Comparison of ENCODE assay signal across 8 mouse cellular contexts in genomic region chr10:61714771-61715461, GRCm38 (mm10). TPM values are rescaled to one million over a fixed set of nuclear protein-coding genes. Genes with fewer than 3 reads are reported as not detected.
DNase-seq lines count a peak whose midpoint lies in the region; ATAC-seq lines count a peak whose summit lies in the region.

Gene Aifm2, plus strand, starts transcription at chr10:61715263.

- H3K27ac ChIP-seq in embryonic facial prominence, embryonic 11.5 days (replicated peaks; ENCODE audit: low read depth, low read length), result no peak within 1 kb of the TSS
- peak within 1 kb of the TSS; percentile 88 for H3K27ac ChIP-seq in heart, embryonic 10.5 days
- H3K27ac ChIP-seq in kidney, embryonic 15.5 days, result peak within 1 kb of the TSS; percentile 3; the same call in 1 of the 2 replicates

- ATAC-seq in embryonic facial prominence, embryonic 11.5 days (replicated peaks; ENCODE audit: insufficient number of reproducible peaks, low FRiP score, low TSS enrichment, low read depth), result peak; percentile 90
- ATAC-seq in kidney, embryonic 15.5 days (replicated peaks; ENCODE audit: low FRiP score), result peak; percentile 93

- no peaks in the 10 kb centered on the region for H3K27me3 ChIP-seq in embryonic facial prominence, embryonic 11.5 days (ENCODE audit: control insufficient read depth, insufficient read depth, low read length)
- H3K27me3 ChIP-seq in heart, embryonic 10.5 days (ENCODE audit: insufficient read depth, poor library complexity, severe bottlenecking), result peaks cover 30% of the 10 kb centered on the region
- H3K27me3 ChIP-seq in kidney, embryonic 15.5 days, result no peaks in the 10 kb centered on the region

- H3K9ac ChIP-seq in embryonic facial prominence, embryonic 11.5 days (replicated peaks; ENCODE audit: low read length), result peak within 1 kb of the TSS; percentile 47; the same call in 1 of the 2 replicates
- peak within 1 kb of the TSS; percentile 21; the same call in 1 of the 2 replicates for H3K9ac ChIP-seq in kidney, embryonic 15.5 days

- H3K4me1 ChIP-seq in embryonic facial prominence, embryonic 11.5 days (ENCODE audit: control insufficient read depth, insufficient read depth, low read length), result no peaks in the 10 kb centered on the region; the same call in 1 of the 2 replicates
- H3K4me1 ChIP-seq in heart, embryonic 10.5 days, result peaks cover 21% of the 10 kb centered on the region
- peaks cover 13% of the 10 kb centered on the region for H3K4me1 ChIP-seq in kidney, embryonic 15.5 days

- peak; percentile 71 for DNase-seq in A20 (ENCODE audit: low read depth, low spot score)
- peak; percentile 83 to 90 for DNase-seq in adrenal gland, adult (ENCODE audit: inconsistent age in 2 of 2, low spot score in 1 of 2)
- DNase-seq in embryonic facial prominence, embryonic 11.5 days (ENCODE audit: low spot score), result peak; percentile 72
- DNase-seq in heart, embryonic 10.5 days (ENCODE audit: low spot score), result peak; percentile 94
- peak; percentile 82 for DNase-seq in lung, postnatal 36 days
- peak; percentile 83 for DNase-seq in retina, postnatal 1 day
- no peak for DNase-seq in T-cell, adult 2 months (ENCODE audit: low spot score)

- H3K9me3 ChIP-seq in embryonic facial prominence, embryonic 11.5 days (replicated peaks; ENCODE audit: control insufficient read depth, low read length), result no peaks in the 10 kb centered on the region
- H3K9me3 ChIP-seq in heart, embryonic 10.5 days, result no peaks in the 10 kb centered on the region
- H3K9me3 ChIP-seq in kidney, embryonic 15.5 days (replicated peaks), result no peaks in the 10 kb centered on the region

- WGBS in embryonic facial prominence, embryonic 11.5 days, result 18% methylated on average over 28 of the region's 36 CpGs
- 13% methylated on average over 36 of the region's 36 CpGs for WGBS in heart, embryonic 10.5 days
- WGBS in kidney, embryonic 15.5 days, result 15% methylated on average over 26 of the region's 36 CpGs

- H3K4me3 ChIP-seq in embryonic facial prominence, embryonic 11.5 days (ENCODE audit: low read depth, low read length), result peak within 1 kb of the TSS; percentile 54
- peak within 1 kb of the TSS; percentile 81 for H3K4me3 ChIP-seq in heart, embryonic 10.5 days
- peak within 1 kb of the TSS; percentile 71 for H3K4me3 ChIP-seq in kidney, embryonic 15.5 days (replicated peaks)

- H3K36me3 ChIP-seq in embryonic facial prominence, embryonic 11.5 days (replicated peaks; ENCODE audit: control insufficient read depth, insufficient read depth, low read depth, low read length), result no peaks in the 10 kb centered on the region
- H3K36me3 ChIP-seq in heart, embryonic 10.5 days, result 0 out of 2 replicates have a peak, but pooled peaks cover 3% of the 10 kb centered on the region
- no peaks in the 10 kb centered on the region for H3K36me3 ChIP-seq in kidney, embryonic 15.5 days

- H3K4me2 ChIP-seq in embryonic facial prominence, embryonic 11.5 days (ENCODE audit: low read depth, low read length), result peak within 1 kb of the TSS; percentile 87
- H3K4me2 ChIP-seq in kidney, embryonic 15.5 days, result peak within 1 kb of the TSS; percentile 87

RNA-seq across cellular contexts. Expression of gene Aifm2, which starts in this region (rescaled TPM):
- 8.2 and 8.6 TPM in 2 replicates for polyA plus RNA-seq in embryonic facial prominence, embryonic 11.5 days (2014; fragmentation: Nextera tagmentation; extraction: Ambion mirVana)
- polyA plus RNA-seq in heart, embryonic 10.5 days (2016; fragmentation: Nextera tagmentation; extraction: Ambion mirVana), result 13.1 and 23.0 TPM in 2 replicates
- polyA plus RNA-seq in kidney, embryonic 15.5 days (2015; fragmentation: Nextera tagmentation; extraction: Ambion mirVana), result 19.6 and 20.5 TPM in 2 replicates
